Mouse (Mus musculus) left cerebral cortex, adult 9 months (tissue): Measurements from ENCODE around the gene Syne4.

Source experiments
- DNase-seq, 2 experiments: peaks; one replicate each; pipeline ENCODE4 v3.0.0; 2022; ENCODE audit warnings: low spot score in 2 of 2

The Syne4 gene

GRCm38 (mm10) chr7:30314721-30315155 lies at the start of gene Syne4:
Gene Syne4, plus strand, starts transcription at chr7:30314807.
- DNase-seq: no peak

GRCm38 (mm10) chr7:30265041-30265440 lies 49.6 kb upstream of the Syne4 start:
- no peak for DNase-seq

DNA sequence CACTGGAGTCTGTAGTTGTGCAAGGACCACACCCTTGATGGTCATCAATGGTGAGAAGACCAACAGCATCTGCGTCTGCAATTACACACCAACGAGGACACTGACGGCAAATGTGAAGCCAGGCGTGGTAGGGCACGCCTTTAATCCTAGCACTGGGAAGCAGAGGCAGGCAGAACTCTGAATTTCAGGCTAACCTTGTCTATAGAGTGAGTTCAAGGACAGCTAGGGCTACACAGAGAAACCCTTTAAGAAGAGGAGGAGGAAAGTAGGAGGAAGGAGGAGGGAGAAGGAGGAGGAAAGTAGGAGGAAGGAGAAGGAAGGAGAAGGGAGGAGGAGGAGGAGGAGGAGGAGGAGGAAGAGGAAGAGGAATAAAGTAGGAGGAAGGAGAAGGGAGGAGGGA lies 49.1 kb upstream of the Syne4 start:
- no peak for DNase-seq

DNA sequence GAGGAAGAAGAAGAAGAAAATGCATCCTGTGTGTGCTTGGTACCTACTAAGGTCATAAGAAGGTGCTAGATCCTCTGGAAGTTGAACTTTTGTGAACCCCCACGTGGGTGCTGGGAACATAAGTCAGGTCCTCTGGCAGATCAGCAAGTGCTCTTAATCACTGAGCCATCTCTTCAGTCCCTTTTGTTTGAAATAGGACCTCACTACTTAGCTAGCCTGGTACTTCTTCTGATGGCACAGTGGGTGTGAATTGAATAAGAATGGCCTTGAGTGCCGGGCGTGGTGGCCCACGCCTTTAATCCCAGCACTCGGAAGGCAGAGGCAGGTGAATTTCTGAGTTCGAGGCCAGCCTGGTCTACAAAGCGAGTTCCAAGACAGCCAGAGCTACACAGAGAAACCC lies 48.7 kb upstream of the Syne4 start:
- no peak for DNase-seq

DNA sequence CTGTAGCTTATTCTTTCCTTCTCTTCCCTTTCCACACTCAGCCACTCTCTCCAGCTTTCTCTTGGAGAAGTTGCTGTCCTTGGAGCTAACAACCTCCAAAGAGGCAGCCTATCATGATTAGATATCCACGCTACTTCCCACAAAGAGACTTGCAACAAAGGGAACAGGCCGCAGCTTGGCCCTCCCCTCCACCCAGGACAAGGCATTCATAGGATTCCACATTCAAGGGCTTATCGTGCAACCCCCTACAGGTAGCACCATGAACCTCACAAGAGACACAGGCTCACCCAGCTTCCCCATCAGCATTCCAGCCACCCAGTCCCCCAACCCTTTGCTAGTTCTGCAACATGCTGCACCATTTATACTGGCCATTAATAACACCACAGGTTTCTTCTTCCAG lies 47.8 kb upstream of the Syne4 start:
- DNase-seq: no peak

DNA sequence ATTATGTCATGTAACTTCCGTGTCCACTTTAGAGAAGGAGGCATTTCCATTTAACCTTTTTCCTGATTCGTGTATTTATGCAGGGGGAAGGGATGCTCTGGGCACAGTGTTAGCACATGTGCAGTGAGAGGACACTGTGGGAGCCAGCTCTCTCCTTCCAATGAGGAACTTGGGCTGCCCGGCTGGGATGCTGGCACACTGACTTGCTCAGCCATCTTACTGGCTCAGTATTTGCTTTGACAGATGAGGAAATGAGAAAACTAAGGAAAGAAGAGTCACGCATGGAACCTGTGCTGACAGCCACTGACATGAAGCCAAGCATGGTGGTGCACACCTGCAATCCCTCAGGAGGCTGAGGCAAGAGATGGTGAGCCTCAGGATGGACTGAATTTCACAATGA lies 45.0 kb upstream of the Syne4 start:
- no peak for DNase-seq

DNA sequence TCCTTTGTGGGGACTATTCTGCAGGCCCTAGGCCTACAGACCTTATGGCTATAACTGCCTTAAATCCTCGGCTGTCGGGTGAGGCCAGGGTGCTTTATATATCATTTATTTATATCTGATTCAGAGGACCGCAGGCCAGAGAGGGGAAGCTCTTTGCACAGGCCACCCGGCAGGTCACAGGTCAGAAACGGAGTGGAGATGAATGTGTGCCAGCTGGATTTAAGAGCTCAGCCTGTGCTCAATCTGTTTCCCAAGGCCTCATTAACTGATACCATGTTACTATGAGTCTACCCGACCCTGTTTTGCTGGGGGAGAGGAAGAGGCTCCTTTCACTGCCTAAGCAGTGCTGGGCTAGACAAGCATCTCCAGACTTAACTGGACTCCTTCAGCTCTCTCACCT lies 40.2 kb upstream of the Syne4 start:
- no peak for DNase-seq

GRCm38 (mm10) chr7:30278911-30279310 lies 35.7 kb upstream of the Syne4 start:
- no peak for DNase-seq

- DNase-seq: no peak
Observed at GRCm38 (mm10) chr7:30279536-30279935, 35.1 kb upstream of the Syne4 start.

GRCm38 (mm10) chr7:30279951-30280669 lies 34.5 kb upstream of the Syne4 start, which contains the start of the genes Thap8 and Wdr62:
Gene Thap8, plus strand, starts transcription at chr7:30280094.
Gene Wdr62, minus strand, starts transcription at chr7:30280419.
- peak; percentile 77 to 92 for DNase-seq

- DNase-seq: peak; percentile 81 to 94
Observed at GRCm38 (mm10) chr7:30280670-30281138, 33.9 kb upstream of the Syne4 start.

- DNase-seq: no peak
Observed at GRCm38 (mm10) chr7:30281522-30281921, 33.1 kb upstream of the Syne4 start.

DNA sequence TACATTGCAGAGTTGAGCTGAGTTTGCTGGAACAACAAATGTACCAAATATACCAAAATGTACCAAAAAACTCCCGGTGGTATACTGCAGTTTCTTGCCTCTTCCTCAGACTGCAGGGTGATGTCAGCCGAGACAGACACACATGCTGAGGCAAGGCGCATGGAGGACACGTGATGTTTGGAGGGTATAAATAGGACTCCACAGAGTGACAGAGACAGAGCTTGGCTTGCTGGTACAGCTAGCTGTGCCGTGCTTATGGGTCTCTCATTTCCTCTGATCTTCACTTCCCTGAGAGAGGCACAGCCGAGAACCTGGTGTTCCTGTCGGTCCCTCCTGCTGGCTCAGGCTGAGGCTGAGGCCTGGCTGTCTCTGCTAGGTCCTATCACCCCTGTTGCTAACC lies 31.9 kb upstream of the Syne4 start:
- no peak for DNase-seq

DNA sequence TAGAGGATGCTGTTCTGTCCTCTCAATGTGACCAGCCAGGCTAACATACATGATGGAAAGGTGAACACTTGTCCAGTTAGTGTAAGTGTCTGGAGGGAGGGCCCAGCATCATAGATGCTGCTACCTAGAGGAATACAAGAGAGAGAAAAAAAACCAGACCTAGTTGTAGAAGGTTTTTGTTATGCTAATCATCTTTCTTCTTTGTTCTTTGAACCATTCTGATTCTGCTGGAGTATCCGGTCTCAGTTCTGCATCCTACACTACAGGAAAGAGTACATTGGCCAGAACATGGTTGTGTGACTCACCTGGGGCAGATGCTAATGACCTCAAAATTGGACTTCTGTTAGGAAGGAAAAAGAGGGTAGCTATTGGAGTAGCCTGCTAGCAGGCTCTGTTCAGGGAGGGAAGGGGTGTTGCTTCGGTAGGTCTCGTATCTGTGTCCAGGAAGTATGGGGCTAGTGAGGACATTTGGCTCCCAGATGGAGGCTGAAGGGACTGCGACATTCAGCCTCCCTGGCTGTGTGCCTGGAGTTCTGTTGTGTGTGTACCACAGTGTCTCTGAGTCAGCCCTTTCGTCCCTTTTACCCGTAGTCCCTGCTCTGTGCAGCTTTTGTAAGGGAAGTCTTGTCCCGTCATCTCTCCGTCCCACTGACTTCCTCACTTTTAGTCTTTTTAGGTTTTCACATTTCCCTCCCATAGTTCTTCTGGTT lies 27.8 kb upstream of the Syne4 start:
- DNase-seq: no peak

GRCm38 (mm10) chr7:30288046-30288445 lies 26.6 kb upstream of the Syne4 start:
- DNase-seq: no peak

DNA sequence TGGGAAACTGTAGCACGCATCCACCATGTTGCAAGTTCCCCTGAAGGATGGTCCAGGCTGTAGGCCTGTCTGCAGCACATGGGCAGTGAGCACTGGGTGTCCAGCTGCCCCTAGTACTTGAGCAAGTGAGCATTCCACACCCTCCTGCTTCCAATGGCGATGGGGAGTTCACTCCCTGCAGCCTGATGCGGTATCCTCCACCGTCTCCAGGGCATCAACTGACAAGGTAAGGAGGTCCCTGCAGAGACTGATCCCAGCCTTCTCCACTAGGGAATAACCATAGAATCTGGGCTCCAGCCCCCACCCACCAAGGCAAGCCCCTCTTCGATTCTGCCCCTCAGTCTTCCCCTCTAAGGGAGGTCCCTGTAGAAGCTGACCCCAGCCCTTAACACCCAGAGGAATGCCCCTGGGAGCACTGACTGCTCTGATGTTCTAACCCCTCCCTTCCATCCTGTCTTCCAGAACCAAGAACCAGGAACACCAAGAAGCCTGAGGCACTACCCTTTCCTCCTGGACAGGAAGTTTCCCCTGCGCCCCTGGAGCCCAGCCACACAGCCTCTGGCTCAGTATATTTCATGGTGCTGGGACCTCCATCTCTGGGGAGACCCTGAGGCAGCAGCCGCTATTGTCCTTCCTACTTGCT lies 25.4 kb upstream of the Syne4 start:
- no peak for DNase-seq

DNA sequence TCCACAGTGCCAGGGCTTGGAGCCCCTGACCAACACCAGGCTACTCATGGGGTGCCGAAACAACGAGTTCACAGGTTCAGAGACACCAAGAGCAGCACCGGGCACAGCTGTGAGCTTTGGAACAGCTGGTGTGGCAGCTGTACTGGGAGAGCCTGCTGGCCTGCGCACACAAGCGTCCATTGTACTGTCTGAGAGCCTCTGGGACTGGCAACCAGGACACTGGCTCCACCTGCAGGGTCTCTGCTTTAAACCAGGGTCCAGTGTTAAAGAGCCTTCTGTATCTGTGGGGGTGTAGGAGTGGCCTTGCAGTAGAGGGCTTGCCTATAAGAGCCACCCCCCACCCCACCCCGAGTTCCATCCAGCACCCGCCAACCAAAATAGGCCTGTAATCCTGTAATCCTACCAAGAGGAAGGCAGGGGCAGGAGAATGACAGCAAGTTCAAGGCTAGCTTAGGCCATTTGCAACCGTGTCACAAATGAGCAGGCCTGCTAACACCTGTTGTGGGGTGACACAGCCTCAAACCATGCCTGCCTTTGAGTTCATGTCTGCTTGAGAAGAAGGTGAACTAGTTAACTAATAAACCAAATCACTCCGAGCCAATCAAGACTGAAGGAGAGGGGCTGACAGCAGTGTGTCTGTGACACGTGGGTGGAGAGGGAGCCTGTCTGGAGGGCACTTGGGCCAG lies 24.8 kb upstream of the Syne4 start:
- DNase-seq: no peak

- peak; percentile 76 to 92 for DNase-seq
Observed at GRCm38 (mm10) chr7:30291215-30292131, 23.1 kb upstream of the Syne4 start, which contains the start of gene Clip3. Gene Clip3, plus strand, starts transcription at chr7:30291728.

GRCm38 (mm10) chr7:30293795-30294194 lies 20.8 kb upstream of the Syne4 start:
- peak in 1 of 2 experiments; percentile 44 for DNase-seq

DNA sequence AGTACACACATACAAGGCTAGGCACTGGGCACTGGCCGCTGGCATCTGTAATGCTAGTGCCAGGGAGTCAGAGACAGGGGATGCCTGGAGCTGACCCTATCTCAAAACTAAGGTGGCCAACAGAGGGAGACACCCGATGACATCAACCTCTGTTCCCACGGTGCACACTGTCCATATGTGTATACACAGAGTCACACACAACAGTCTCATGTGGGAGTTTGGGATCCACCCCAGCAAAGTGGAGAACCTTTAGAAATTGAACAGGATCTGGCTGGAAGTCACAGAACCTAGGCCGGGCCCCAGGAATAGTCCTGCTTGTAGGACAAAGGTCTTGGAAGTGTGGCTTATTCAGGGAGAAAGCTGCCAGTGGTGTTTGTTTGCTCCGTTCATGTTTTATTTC lies 20.3 kb upstream of the Syne4 start:
- no peak for DNase-seq

DNA sequence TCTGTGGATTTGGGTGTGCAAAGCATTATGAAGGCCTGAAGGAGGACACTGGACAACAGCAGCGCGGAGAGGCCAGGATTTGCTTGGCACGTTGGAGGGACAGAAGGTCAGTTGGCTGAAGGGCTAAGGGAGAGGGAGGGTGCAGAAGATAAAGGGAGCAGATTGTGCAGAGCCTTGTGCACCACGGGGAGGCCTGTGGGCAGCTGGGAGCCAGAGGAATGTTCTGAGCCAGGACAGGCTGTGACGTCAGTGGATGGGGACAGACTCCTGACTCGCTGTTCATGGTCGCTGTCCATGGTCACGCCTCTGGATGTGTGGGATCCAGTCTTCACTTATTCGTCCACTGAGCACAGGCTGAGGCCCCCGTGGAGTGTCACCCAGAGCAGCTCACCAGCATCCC lies 19.5 kb upstream of the Syne4 start:
- DNase-seq: no peak
